Mouse (Mus musculus): ENCODE measurements around the gene Efcab11. TPM values are rescaled to one million over a fixed set of nuclear protein-coding genes. Genes with fewer than 3 reads are reported as not detected.
A peak's percentile ranks its signal among the peaks of the same experiment; 100 is the strongest.
"Not testable (repeated sequence)": the region's sequence is repeated elsewhere in the genome, so short reads cannot be mapped to it uniquely, and the experiment has no call there.

Efcab11 gene
- total RNA-seq, 2 experiments from 2014 or later, result 0.55 TPM; not detected in 1

DNA sequence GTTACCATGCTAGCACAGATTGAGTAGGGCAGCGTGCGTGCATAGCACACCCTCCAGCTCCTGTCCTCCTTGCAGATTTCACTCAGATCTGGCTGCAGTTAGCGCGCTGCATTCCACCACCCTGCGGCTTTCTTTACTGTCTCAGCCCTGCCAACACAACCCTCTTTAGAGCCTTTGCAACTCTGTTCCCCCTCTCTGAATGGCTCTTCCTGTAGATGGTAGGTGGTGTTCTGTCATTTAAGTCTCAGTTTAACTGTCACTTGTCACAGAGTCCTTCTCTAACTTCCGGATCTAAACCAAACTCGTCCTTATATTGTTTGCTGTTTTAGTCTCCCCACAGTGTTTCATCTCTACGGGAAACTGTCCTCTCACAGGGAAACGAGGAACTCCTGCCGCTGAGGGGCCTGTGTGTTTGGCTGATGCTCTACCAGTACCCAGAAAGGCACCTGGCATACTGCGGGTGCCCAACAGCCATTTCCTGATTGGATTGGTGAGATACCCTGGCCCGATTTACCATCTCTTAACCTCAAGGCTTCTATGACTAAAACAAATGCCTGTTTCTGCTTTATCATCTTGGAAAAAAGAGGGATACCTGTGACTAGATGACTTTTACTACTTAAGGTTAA, 62.8 kb downstream of the Efcab11 start:
- peak in 1 of 2 experiments; percentile 22 for DNase-seq (ENCODE audit: low spot score in 2 of 2)
- intact Hi-C loops (cut with DNase I), result no loop called here

DNA sequence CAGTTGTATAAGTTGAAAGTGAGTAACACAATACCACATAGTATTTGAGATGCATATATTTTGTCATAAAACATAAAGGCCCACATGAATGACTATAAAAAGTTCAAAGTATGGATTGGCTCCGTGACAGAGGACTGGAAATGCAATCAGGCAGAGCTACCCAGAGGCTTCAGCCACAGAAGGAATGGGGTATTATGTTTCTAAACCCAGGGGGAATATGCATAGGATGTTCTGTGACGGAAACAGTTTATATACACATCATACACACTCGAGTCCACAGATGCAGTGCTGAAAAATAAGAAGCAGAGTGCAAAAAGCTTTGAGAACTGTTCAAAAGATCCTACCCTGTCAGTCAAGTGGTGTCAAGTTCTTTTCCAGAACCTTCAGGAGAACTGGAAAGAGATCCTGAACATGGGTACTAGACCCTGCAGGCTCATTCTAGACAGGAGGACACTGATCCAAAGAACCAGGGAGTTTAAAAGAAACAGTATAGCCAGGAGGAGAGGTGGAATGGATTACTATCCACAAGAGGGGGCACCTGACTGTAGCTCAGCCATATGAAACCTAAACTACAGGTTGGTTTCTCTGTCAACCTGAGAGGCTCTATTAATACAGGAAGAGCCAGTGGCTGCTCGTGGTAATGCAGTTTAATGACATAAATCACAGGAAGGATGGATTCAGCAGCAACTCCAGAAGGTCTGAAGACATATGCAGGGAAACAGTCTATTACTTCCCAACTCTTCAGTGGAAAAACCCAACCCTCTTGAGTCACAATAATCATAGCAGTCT, 64.9 kb downstream of the Efcab11 start:
- intact Hi-C loops (cut with DNase I), result no loop called here
- DNase-seq (ENCODE audit: low spot score in 2 of 2), result no peak

DNA sequence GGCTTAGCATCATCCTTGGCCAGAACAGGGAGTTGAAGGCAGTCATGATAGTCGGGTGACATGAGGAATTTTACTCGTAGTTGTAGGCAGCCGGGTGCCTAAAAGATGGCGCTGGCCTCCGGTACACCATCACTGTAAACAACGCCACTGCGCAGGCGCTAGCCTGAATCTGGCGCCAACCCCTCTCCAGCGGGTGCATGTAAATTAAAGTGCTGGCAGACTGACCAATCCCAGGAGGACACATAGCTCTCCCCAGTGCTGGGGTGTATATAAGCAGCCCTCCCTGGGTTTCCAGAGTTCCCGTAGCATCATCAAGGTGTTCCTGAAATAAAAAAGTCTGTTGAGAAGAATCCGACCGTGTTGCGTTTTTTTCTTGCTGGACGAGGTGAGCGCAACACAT, 66.2 kb downstream of the Efcab11 start:
- DNase-seq (ENCODE audit: low spot score in 2 of 2); intact Hi-C loops (cut with DNase I): not testable (repeated sequence)

DNA sequence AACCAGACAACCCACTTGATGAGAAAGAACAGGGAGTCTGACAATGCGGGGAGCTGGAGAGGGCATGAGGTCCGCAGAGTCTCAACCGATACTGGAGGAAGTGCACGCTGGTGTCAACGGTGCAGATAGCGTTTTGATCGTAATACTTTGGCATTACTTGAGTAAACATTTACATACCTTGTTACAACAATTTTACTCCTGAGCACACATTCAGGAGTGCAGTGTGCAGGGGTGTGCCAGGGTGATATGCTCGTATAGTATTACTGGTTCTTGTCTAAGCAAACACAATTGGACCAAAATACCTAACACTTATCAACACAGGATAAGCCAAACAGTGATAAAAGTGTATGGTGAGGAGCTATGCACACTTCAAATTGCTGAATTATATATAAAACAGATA, 69.0 kb downstream of the Efcab11 start:
- intact Hi-C loops (cut with DNase I), result no loop called here
- no peak for DNase-seq (ENCODE audit: low spot score in 2 of 2)

DNA sequence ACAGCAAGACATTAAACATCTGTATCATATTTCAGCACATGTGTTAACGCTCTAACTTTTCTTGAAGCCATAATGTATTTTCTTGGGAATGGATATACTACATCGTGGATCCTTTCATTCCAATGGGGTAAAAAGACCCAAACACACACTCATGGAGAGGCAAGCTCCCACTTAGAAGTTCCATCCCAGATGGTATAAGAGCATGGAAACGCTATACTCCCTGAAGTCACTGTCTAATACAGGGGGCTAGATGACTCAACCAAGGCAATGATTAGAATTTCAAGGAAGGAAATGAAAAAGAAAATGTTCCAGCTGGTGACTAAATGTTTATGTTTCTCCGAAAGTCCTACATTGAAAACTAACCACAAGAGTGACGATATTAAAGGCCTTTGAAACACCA, 76.3 kb downstream of the Efcab11 start:
- intact Hi-C loops (cut with DNase I), result no loop called here
- DNase-seq (ENCODE audit: low spot score in 2 of 2), result no peak

DNA sequence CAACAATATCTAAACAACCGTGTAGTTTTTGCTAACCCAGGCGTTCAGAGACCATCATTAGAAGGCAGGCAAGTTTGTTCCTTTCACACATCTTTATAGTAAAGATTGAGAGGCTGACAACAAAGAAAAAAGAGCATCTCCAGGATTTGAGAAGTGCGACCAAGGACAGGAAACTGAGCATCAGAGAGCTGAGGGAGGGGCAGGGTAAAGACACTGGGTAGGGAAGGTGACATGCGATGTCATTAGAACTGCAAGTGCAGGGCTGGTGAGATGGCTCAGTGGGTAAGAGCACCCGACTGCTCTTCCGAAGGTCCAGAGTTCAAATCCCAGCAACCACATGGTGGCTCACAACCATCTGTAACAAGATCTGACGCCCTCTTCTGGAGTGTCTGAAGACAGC, 77.5 kb downstream of the Efcab11 start:
- intact Hi-C loops (cut with DNase I); DNase-seq (ENCODE audit: low spot score in 2 of 2): not testable (repeated sequence)

DNA sequence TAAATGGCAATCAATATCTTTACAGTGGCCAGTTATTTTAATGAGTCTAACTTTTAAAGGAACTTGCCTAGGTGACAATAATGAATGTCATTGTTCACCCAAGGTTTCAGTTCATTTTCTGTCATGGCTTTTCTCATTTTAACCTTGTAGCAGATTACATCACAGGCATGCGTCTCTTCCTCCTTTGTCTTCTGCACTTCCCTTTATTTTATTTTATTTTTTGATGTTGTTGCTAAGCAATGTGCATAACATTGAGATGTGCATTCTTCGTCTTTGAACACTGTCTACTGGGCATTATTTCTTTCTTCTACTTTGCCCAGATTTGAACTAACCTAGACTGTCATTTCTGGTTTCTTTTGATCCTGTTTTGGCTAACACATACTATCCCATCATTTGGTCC, 88.3 kb downstream of the Efcab11 start:
- no peak for DNase-seq (ENCODE audit: low spot score in 2 of 2)
- intact Hi-C loops (cut with DNase I), result no loop called here

DNA sequence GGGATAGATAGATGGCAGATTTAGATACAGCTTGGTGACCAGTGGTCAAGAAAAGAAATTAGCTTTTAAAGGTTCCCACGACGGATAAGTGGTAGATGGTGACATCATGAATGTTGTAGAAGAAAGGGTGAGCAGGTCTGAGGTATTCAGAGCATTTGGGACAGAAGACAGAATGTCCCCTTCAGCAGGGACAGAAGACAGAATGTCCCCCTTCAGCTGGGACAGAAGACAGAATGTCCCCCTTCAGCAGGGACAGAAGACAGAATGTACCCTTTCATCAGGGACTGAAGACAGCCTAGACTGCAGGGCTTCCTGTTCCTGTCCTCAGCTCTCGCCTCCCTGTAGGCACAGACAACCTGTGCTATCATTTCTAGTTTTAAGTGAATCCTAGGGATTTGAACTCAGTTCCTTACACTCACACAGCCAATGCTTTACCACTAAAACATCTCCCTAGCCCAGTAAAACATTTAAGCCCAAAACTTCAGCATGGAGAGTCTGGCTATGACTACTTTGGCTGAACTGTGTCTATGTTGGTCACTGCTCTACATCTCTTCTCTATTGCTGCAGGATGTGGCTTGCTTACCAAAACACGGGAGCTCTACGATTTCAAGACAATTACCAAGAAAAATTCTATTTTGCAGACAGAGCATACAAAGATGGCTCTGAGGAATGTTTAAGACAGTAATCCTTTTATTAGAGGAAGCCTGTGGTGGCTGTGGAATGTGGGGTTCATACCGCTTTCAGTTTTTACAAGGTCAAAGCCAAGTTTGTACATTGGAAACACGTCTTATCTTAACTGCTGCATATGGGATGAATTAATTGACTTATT, 89.2 kb downstream of the Efcab11 start:
- intact Hi-C loops (cut with DNase I), result no loop called here
- no peak for DNase-seq (ENCODE audit: low spot score in 2 of 2)

DNA sequence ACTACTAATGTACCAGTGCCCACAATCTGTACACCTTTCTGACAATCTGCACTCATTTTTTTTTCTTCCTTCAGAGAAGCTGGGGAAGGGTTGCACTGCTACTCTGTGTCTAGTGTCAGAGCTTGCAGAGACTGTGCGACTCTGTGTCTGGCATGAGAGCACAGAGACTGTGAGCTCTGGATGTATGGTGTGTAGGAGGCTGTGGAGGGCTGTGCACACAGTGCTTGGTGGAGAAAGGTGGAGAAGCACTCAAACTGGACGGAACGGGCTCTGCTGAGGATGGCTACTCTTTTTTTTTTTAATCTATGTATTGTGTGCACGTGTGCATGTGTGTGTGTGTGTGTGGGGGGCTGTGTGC, 90.1 kb downstream of the Efcab11 start:
- DNase-seq (ENCODE audit: low spot score in 2 of 2), result peak; percentile 9 to 23
- intact Hi-C loops (cut with DNase I), result no loop called here

DNA sequence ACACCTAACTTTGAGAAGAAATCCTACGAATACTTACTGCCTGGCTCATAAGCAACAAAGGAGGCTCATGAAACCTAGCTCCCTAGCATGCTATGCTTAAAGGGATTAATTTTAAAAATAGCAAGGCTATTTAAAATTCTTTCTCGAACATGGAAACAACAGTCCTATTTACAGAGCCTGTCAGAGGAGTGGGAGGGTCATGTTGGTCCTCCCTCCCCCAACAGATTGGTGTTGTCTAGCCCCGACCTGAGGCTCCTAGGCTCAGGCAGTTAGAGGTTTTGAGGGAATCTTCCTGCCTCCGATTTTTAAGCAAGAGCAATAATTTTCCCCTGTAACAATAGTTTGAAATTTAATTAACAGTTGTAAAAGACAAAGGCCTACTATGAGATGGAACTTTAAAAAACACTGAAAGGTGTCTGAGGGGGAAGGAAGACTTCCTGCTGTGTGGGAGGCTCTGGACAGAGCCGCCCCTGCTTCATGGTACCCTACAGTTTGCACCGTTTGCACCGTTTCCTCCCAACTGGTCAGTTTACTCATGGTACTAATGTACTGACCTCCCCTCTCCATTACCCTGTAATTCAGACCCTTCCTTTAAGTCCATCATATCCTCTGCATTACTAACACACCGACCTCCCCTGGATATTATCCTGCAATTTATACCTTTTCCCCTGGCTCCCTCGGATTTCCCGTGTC, 90.6 kb downstream of the Efcab11 start:
- no peak for DNase-seq (ENCODE audit: low spot score in 2 of 2)
- intact Hi-C loops (cut with DNase I), result no loop called here

DNA sequence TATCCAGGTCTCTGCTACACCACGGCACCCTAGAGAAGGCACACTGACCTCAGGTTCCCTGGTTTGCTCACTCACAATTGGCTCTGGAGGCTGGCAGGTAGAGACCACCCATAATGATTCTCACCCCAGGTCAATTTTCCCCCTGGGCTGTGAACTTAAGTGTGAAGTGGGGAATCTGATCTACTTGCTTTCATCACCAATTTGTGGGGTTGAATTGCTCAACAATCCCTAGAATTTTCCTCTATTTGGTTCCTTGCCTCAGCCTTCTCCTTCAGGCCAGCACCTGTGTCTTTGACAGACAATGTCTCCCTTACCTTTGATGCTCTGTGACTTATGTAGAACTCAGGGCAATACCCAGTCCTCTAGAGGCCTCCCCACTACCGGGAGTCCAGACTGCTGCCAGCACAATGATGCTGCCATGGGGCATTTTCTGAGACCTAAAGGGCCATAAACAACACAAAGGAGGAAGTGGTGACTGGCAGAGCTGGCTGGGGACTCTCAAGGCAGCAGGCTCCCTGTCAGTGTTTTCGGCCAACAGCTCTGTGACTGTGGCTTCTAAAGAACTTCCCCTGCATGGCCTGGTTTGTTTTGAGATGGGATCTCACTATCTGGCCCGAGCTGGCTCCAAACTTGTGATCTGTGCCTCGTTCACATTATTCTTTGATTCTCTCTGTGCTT, 94.8 kb downstream of the Efcab11 start:
- DNase-seq (ENCODE audit: low spot score in 2 of 2), result peak; percentile 21 to 32
- intact Hi-C loops (cut with DNase I), result no loop called here

DNA sequence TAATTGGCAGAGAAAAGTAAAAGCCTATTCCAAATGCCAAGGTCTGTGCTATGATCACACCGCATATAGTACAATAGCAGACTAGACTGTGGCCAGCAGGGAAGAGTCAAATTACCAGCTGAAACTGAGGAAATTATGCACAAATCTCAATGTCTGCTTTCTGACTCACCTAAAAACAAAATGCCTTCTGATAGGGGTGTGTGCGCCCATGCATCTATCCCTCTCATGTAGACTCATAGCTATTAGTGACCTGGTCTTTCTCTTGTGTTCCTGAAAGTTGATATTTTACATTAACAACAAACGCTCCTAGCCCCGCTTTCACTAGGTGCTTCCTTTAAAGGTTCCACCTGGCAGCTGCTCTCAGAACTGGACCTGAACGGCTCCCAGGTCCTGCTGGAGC, 102.5 kb downstream of the Efcab11 start:
- intact Hi-C loops (cut with DNase I), result no loop called here

DNA sequence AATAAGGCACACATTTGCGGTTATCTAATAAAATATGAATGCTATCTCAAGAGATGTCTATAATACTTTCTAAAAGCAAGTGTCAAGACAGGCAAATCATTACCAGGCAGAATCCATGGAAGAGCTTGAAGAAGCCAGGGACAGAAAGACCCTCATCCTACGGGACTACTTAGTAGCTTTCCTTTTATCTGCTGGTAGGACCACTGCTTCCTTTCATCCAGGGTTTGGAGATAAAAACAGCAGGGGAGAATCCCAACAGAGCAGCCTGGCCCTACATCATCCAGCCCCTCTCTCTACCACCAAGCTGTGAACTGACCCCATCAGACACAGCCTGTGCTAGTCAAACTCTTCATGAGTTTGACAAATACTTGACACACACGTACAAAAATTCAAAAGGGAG, 103.8 kb downstream of the Efcab11 start:
- intact Hi-C loops (cut with DNase I), result no loop called here
- DNase-seq (ENCODE audit: low spot score in 2 of 2), result no peak

More for the DNA sequence above, 102.5 kb downstream of the Efcab11 start:
- DNase-seq (ENCODE audit: low spot score in 2 of 2), result no peak

DNA sequence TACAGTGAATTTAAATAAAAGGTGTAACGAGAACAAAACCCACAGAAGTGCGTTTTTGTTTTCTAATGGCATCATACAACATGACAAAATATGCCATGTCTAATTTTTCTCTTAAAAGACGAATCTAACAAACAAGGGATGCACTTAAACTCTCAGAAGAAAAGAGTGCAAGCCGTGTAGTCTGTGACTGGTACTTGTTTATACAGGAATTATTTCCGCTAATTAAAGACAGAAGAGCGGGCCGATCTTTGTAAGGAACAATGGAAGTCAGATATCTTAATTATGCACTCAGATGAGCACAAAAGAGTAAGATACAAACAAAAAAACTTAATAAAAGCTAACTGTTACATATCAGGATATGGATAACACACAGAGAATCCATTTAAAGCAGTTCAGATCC, 104.3 kb downstream of the Efcab11 start:
- intact Hi-C loops (cut with DNase I), result no loop called here
- DNase-seq (ENCODE audit: low spot score in 2 of 2), result no peak

DNA sequence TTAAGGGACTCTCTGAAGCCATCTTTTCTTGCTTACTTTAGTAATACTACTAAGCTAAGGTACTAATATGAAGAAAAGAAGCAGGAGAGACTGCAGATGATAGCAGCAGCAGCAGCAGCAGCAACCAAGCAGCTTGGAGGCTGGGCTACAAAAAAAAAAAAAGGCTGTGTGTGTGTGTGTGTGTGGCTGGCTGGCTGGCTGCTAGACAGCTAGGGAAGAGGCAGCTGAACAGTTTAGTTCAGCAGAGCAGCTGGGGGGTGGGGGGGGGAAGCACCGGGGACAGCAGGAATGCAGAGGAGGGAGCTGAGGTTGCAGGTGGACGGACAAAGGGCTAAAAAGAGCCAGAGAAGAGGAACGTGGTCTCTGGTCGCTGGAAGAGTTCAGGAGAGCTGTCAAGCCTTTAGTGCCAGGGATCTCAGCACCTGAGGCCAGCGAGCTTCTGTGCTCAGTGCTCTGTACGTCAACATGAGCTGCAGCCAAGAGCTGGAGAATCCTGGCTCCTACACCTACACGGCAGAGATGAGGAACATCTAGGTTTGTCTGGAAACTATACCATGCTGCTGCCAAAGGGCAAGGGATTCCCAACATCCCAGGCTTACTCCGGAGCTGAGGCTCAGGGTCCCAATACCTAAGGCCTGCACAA, 107.6 kb downstream of the Efcab11 start:
- intact Hi-C loops (cut with DNase I), result no loop called here
- peak in 1 of 2 experiments; percentile 25 for DNase-seq (ENCODE audit: low spot score in 2 of 2)

DNA sequence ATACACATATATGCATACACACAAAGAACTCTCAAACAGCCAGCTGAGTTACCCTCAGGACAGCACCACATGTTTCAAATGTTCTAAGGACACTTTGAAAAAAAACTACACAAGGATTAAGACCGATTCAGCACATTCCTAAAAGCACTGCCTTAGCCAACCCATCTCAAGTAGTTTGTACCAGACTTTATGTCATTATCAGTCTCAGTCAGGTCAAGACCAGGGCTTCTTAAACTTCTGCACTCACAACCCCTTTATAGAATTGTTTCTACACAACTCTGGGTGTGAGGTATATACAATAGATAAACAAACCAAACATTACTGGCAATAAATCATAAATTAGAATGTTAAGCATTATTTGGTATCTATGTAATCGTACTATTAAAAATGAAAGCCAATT, 109.4 kb downstream of the Efcab11 start:
- DNase-seq (ENCODE audit: low spot score in 2 of 2), result no peak
- intact Hi-C loops (cut with DNase I), result no loop called here

DNA sequence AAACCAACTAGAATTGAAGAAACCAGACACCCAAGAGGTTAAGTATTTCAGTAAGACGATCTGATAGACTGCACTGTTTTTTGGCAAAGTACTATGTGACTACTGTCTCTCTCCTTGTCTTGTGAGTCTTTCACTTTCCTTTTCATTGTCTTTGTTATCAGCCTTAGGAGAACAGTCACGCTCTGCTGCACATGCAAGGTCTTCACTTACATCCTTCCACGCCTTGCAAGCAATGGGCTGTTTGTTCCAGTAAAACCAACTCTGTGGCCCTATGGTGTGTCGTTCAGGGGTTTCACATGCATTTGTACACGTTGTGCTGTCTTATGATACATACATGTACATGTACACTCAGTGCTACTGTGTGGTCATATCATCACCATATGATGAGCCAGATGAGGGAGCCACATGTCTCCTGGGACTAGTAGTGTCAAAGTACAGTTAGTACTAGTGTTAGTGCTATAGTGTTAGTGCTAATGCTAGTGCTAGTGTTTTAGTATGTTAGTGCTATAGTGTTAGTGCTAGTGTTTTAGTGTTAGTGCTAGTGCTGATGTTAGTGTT, 110.5 kb downstream of the Efcab11 start:
- intact Hi-C loops (cut with DNase I), result no loop called here
- no peak for DNase-seq (ENCODE audit: low spot score in 2 of 2)

DNA sequence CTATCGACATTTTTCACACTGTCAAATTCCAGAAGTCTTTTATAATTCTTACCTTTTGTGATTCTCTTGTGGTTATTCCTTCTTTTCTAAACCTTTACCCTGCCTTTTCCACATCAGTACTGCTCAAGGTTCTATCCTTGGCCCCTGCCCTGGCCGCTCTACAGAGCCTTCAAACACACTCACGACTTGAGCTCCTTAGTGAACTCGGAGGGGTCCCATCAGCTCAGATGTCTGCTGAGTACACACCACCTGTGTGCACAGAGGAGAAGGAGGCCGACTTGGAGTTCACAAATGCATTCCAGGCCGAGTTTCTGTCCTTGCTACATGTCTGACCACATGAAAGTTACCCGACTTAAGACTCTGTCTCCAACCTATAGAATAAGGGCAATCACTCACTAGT, 113.2 kb downstream of the Efcab11 start:
- intact Hi-C loops (cut with DNase I), result no loop called here
- no peak for DNase-seq (ENCODE audit: low spot score in 2 of 2)

DNA sequence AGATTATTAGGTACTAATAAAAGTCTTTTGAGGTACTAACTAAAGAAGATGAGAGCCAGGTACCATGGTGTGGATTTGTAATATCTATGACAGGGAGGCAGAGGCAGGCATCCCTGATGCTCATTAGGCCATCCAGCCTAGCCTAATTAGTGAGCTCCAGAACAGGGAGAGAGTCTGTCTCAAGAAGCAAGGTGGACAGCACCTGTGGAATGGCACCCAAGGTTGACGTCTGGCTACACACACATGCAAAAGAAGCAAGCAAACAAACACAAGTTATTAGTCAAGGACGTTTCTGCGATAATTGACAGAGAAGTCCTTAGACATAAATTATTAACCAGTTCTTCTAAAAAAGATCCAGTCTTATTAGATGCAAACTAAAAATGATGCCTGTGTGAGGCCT, 114.6 kb downstream of the Efcab11 start:
- no peak for DNase-seq (ENCODE audit: low spot score in 2 of 2)
- intact Hi-C loops (cut with DNase I), result no loop called here

Data from left cerebral cortex, postnatal 25 days (tissue).